Mouse (Mus musculus): ENCODE results near the gene March4. TPM values are rescaled to one million over a fixed set of nuclear protein-coding genes. Genes with fewer than 3 reads are reported as not detected.
A peak's percentile ranks its signal among the peaks of the same experiment; 100 is the strongest.

March4 gene
- polyA plus RNA-seq, 1 experiment from 2014 or later, result 2.8 TPM

DNA sequence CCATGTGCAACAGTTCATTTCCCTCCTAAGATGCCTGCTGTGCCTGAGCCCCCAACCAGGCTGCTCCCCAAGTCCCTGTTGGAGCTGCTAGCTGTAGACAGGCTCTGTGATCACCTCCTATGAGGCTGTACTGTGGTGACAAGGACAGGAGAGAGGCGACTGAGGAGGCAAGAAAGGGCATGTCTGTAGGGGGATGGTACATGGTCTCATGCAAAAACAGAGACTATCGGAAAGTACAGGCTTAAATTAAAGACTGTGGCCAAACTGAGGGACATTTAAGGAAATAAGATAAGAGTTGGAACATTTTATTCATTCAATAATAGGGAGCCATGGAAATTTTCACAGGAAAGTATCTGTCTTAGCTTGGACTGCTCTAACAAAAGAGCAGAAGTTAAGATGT, 29.1 kb downstream of the March4 start:
- ATAC-seq (no peak), DNase-seq (ENCODE audit: low spot score) (no peak)
- Histone ChIP-seq H3K27me3 (replicated peaks; ENCODE audit: control insufficient read depth, insufficient read depth, low read length) (no peaks in the 10 kb centered on the region), H3K4me2 (ENCODE audit: low read length) (no peak overlapping the region), H3K9ac (ENCODE audit: low read length) (no peak overlapping the region), H3K36me3 (ENCODE audit: control insufficient read depth, insufficient read depth, low read length) (no peaks in the 10 kb centered on the region), H3K9me3 (replicated peaks; ENCODE audit: control insufficient read depth, low read length) (no peaks in the 10 kb centered on the region), H3K4me3 (ENCODE audit: low read depth, low read length) (no peak overlapping the region), H3K4me1 (ENCODE audit: control insufficient read depth, insufficient read depth, low read length) (no peaks in the 10 kb centered on the region), H3K27ac (ENCODE audit: low read depth, low read length) (no peak overlapping the region)
- 86% methylated on average over 2 of the region's 2 CpGs for WGBS

DNA sequence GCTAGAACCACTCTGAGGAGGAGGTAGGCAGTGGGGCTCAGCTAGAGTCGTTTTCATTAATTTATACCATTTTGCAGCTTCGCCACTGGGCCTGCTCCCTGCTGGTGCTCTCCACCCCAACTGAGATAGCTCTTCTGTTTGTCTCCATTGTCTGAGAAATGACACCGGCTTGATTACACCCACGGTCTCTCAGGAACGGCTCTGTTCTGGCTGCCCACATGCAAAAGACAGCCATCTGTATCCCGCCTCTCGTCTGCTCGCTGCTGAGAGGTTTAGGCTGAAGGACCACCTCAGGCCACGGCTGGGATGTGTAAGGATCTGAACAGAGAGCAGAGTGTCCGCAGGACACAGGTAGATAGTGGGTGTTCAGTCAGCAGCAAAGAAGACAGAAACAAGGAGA, 30.5 kb downstream of the March4 start:
- Histone ChIP-seq H3K36me3 (ENCODE audit: control insufficient read depth, insufficient read depth, low read length) (no peaks in the 10 kb centered on the region), H3K4me2 (ENCODE audit: low read length) (no peak overlapping the region), H3K4me1 (ENCODE audit: control insufficient read depth, insufficient read depth, low read length) (no peaks in the 10 kb centered on the region), H3K27me3 (replicated peaks; ENCODE audit: control insufficient read depth, insufficient read depth, low read length) (no peaks in the 10 kb centered on the region), H3K9ac (ENCODE audit: low read length) (no peak overlapping the region), H3K9me3 (replicated peaks; ENCODE audit: control insufficient read depth, low read length) (no peaks in the 10 kb centered on the region), H3K4me3 (ENCODE audit: low read depth, low read length) (no peak overlapping the region), H3K27ac (ENCODE audit: low read depth, low read length) (no peak overlapping the region)
- DNase-seq (ENCODE audit: low spot score) (no peak), ATAC-seq (no peak)
- whole genome bisulfite sequencing, result 54% methylated on average over 10 of the region's 10 CpGs

DNA sequence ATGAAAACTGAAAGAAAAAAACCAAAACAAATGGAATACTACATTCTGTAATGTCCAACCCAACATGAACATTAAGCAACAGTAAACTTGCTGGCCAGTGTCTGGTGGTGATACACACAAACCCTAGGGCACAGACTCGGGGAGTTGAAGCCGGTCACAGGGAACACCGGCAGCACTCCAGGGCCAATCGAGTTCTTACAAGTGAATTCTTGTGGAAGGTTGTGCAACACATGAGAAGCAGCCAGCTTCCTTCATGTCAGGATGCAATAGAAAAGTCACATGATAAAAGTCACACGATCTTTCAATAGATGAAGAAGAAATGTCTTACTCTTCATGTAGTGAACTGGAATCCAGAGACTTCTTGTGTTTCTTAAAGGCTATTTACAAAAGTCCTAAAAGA, 39.1 kb downstream of the March4 start:
- Histone ChIP-seq H3K4me2 (ENCODE audit: low read length) (no peak overlapping the region), H3K4me3 (ENCODE audit: low read depth, low read length) (no peak overlapping the region), H3K36me3 (ENCODE audit: control insufficient read depth, insufficient read depth, low read length) (no peaks in the 10 kb centered on the region), H3K4me1 (ENCODE audit: control insufficient read depth, insufficient read depth, low read length) (no peaks in the 10 kb centered on the region), H3K9me3 (replicated peaks; ENCODE audit: control insufficient read depth, low read length) (no peaks in the 10 kb centered on the region), H3K9ac (ENCODE audit: low read length) (no peak overlapping the region), H3K27ac (ENCODE audit: low read depth, low read length) (no peak overlapping the region), H3K27me3 (replicated peaks; ENCODE audit: control insufficient read depth, insufficient read depth, low read length) (no peaks in the 10 kb centered on the region)
- 94% methylated on average over 5 of the region's 5 CpGs for WGBS
- ATAC-seq (no peak), DNase-seq (ENCODE audit: low spot score) (no peak)

DNA sequence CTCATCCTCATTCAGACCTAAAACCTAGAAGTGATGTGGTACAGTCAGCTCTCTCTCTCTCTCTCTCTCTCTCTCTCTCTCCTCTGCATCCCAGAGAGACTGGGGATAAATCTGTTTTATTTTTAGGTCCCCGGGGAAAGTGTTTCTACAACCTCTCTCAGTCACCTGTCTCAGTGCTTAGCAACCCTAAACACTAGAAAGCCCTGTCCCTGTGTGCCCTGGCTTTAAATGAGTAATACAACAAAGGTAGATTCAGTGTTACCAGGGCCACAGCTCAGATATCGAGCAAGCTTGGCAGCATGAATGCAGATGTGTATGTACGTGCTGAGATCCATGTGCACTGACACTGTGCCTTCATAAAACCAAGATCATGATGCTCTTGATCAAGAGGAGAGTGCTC, 43.3 kb downstream of the March4 start:
- H3K27ac ChIP-seq (ENCODE audit: low read depth, low read length), result no peak overlapping the region
- DNase-seq (ENCODE audit: low spot score), result no peak
- no peak overlapping the region for H3K4me2 ChIP-seq (ENCODE audit: low read length)
- ATAC-seq, result no peak
- H3K9ac ChIP-seq (ENCODE audit: low read length), result no peak overlapping the region
- no peaks in the 10 kb centered on the region for H3K36me3 ChIP-seq (ENCODE audit: control insufficient read depth, insufficient read depth, low read length)
- no peaks in the 10 kb centered on the region for H3K9me3 ChIP-seq (replicated peaks; ENCODE audit: control insufficient read depth, low read length)
- no peak overlapping the region for H3K4me3 ChIP-seq (ENCODE audit: low read depth, low read length)
- no peaks in the 10 kb centered on the region for H3K27me3 ChIP-seq (replicated peaks; ENCODE audit: control insufficient read depth, insufficient read depth, low read length)
- WGBS, result 86% methylated on average over 3 of the region's 3 CpGs
- peaks cover 8% of the 10 kb centered on the region for H3K4me1 ChIP-seq (ENCODE audit: control insufficient read depth, insufficient read depth, low read length)

DNA sequence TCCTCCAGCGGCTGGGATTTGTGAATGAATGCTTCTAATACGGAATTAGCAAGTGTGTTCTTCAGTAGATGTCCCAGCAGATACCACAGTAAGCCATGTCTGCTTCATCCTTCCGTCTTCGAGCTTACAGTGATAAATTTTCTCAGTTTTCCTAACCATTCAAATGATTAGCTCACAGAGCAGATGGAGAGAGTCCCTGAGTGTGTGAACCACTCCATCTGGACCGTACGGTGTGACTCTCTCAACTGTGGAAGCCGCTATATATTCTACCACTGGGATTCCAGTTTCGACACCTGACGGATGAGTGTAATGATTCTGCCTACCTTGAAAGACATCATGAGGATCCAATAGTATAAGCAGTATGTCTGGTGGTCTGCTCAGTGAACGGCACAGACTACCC, 44.1 kb downstream of the March4 start:
- H3K27ac ChIP-seq (ENCODE audit: low read depth, low read length), result no peak overlapping the region
- H3K9ac ChIP-seq (ENCODE audit: low read length), result no peak overlapping the region
- DNase-seq (ENCODE audit: low spot score), result peak; percentile 68
- peak; percentile 77; the same call in 1 of the 2 replicates for ATAC-seq
- peaks cover 8% of the 10 kb centered on the region for H3K4me1 ChIP-seq (ENCODE audit: control insufficient read depth, insufficient read depth, low read length)
- no peaks in the 10 kb centered on the region for H3K9me3 ChIP-seq (replicated peaks; ENCODE audit: control insufficient read depth, low read length)
- no peaks in the 10 kb centered on the region for H3K36me3 ChIP-seq (ENCODE audit: control insufficient read depth, insufficient read depth, low read length)
- no peaks in the 10 kb centered on the region for H3K27me3 ChIP-seq (replicated peaks; ENCODE audit: control insufficient read depth, insufficient read depth, low read length)
- no peak overlapping the region for H3K4me2 ChIP-seq (ENCODE audit: low read length)
- H3K4me3 ChIP-seq (ENCODE audit: low read depth, low read length), result no peak overlapping the region
- WGBS, result 77% methylated on average over 10 of the region's 10 CpGs

DNA sequence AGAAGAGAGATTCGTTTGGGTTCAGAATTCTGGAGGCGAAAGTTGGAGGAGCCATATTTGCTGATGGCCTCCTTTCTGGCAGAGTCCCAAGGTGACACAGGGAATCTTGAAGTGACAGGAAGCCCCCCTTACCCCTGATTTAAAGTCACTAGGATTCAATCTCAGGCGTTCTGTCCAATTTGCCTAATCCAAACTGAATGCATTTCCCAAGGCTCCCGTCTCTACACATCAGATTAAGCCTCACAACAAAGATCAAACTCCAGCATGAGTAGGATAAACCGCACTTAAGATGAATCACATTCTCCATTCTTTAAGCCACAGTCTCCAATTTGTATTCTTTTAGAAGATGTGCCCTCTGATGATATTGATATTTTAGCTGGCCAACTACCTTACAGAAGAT, 45.4 kb downstream of the March4 start:
- Histone ChIP-seq H3K9ac (ENCODE audit: low read length) (no peak overlapping the region), H3K27ac (ENCODE audit: low read depth, low read length) (no peak overlapping the region), H3K27me3 (replicated peaks; ENCODE audit: control insufficient read depth, insufficient read depth, low read length) (no peaks in the 10 kb centered on the region), H3K9me3 (replicated peaks; ENCODE audit: control insufficient read depth, low read length) (no peaks in the 10 kb centered on the region), H3K4me1 (ENCODE audit: control insufficient read depth, insufficient read depth, low read length) (peaks cover 8% of the 10 kb centered on the region), H3K4me2 (ENCODE audit: low read length) (no peak overlapping the region), H3K4me3 (ENCODE audit: low read depth, low read length) (no peak overlapping the region), H3K36me3 (ENCODE audit: control insufficient read depth, insufficient read depth, low read length) (no peaks in the 10 kb centered on the region)
- no peak for ATAC-seq
- WGBS, result 43% methylated on average over 5 of the region's 5 CpGs
- no peak for DNase-seq (ENCODE audit: low spot score)

DNA sequence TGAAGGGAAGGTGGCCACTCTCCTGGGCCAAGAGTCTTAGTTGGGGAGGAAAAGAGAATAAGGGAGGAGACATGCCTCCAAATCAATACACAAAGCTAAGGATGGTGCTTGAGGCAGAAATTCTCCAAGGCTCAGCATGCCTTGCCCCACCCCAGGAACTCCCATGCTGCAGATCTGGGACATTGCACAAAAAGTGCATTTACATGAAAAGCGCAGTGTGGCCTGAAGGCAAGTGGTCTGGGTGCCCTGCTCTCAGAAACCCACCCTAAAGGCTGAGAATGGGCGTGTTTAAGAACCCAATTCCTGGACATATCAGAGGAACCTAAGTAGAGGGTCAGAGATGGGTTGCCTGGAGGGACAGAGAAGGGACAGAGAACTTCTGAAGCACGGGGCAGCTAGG, 45.9 kb downstream of the March4 start:
- no peak overlapping the region for H3K27ac ChIP-seq (ENCODE audit: low read depth, low read length)
- WGBS, result 77% methylated on average over 3 of the region's 3 CpGs
- H3K9me3 ChIP-seq (replicated peaks; ENCODE audit: control insufficient read depth, low read length), result no peaks in the 10 kb centered on the region
- no peak overlapping the region for H3K4me2 ChIP-seq (ENCODE audit: low read length)
- no peaks in the 10 kb centered on the region for H3K36me3 ChIP-seq (ENCODE audit: control insufficient read depth, insufficient read depth, low read length)
- H3K27me3 ChIP-seq (replicated peaks; ENCODE audit: control insufficient read depth, insufficient read depth, low read length), result no peaks in the 10 kb centered on the region
- H3K4me3 ChIP-seq (ENCODE audit: low read depth, low read length), result no peak overlapping the region
- no peak; the same call in 1 of the 2 replicates for ATAC-seq
- no peak for DNase-seq (ENCODE audit: low spot score)
- no peak overlapping the region for H3K9ac ChIP-seq (ENCODE audit: low read length)
- peaks cover 8% of the 10 kb centered on the region for H3K4me1 ChIP-seq (ENCODE audit: control insufficient read depth, insufficient read depth, low read length)

DNA sequence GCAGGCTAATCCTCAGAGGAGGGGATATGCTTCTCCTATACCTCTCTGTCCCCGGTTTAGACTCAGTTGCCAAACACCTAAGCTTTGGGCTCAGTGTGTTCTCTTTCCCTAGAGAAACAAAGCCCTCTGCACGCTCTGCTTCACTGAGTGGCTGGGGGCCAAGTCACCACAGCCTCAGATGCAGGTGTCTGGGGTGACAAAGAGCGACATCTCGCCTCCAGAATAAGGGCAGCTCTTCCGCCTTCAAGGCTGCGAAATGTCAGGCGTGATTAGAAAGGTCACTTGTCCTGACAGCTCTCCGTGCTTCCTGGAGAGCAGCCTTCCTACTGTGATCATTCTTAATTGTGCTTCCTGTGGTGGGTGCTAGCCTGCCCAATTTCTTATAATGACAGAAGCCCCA, 46.5 kb downstream of the March4 start:
- Histone ChIP-seq H3K4me2 (ENCODE audit: low read length) (no peak overlapping the region), H3K27me3 (replicated peaks; ENCODE audit: control insufficient read depth, insufficient read depth, low read length) (no peaks in the 10 kb centered on the region), H3K4me3 (ENCODE audit: low read depth, low read length) (no peak overlapping the region), H3K36me3 (ENCODE audit: control insufficient read depth, insufficient read depth, low read length) (no peaks in the 10 kb centered on the region), H3K4me1 (ENCODE audit: control insufficient read depth, insufficient read depth, low read length) (peaks cover 8% of the 10 kb centered on the region), H3K9ac (ENCODE audit: low read length) (no peak overlapping the region), H3K9me3 (replicated peaks; ENCODE audit: control insufficient read depth, low read length) (no peaks in the 10 kb centered on the region), H3K27ac (ENCODE audit: low read depth, low read length) (no peak overlapping the region)
- peak; percentile 27 for DNase-seq (ENCODE audit: low spot score)
- ATAC-seq, result peak; percentile 48; the same call in 1 of the 2 replicates
- WGBS, result 5% methylated on average over 8 of the region's 8 CpGs

DNA sequence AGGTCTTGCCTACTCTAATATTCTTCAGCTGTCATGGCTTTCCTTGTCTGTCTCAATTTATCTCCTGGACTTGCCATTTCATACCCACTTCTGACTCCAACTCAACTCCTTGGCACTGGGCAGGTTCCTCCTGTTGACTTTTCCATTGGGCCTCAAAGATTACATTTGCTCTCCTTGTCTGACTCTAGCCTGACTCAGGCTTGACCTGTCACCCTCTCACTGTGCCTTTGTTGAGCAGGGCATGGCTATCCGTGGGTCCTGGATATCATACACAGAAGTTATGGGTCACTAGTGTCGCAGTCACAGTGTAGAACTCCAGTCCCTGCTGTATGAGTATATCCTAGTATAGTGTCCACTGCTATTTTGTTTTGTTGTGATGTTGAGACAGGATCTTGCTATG, 60.1 kb downstream of the March4 start:
- DNase-seq (ENCODE audit: low spot score) (no peak), ATAC-seq (no peak)
- Histone ChIP-seq H3K4me1 (ENCODE audit: control insufficient read depth, insufficient read depth, low read length) (no peaks in the 10 kb centered on the region), H3K27ac (ENCODE audit: low read depth, low read length) (no peak overlapping the region), H3K36me3 (ENCODE audit: control insufficient read depth, insufficient read depth, low read length) (no peaks in the 10 kb centered on the region), H3K4me3 (ENCODE audit: low read depth, low read length) (no peak overlapping the region), H3K9me3 (replicated peaks; ENCODE audit: control insufficient read depth, low read length) (no peaks in the 10 kb centered on the region), H3K27me3 (replicated peaks; ENCODE audit: control insufficient read depth, insufficient read depth, low read length) (no peaks in the 10 kb centered on the region), H3K9ac (ENCODE audit: low read length) (no peak overlapping the region), H3K4me2 (ENCODE audit: low read length) (no peak overlapping the region)
- 87% methylated on average over 2 of the region's 2 CpGs for WGBS

All from forebrain, embryonic 14.5 days (tissue).